Mouse (Mus musculus): Measurements from ENCODE around the gene Ncam1.

DNA sequence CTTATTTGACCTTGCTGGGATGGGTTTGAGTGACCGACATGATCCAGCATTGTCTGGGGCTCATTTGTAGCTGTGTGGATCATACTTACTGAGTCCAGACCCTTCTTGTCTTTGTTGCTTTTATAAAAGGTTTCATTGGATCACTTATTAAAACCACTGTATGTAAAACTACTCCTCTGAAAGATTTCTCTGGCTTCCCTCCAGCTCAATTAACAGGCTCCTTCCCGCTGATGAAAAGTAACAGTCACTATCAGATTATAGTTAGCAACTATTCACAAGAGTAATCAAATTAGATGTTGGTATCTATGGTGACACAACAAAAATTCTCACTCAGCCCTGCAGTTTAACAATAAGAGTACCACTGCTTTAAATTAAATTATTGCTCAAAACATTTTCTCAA, 107.4 kb downstream of the Ncam1 start:
- no peak for TF ChIP-seq CTCF (IDR thresholded peaks at IDR 0.05; ENCODE audit: insufficient read depth, low read depth, low read length)
- no peak for TF ChIP-seq POLR2A (IDR thresholded peaks at IDR 0.05; ENCODE audit: insufficient read depth, low read depth, low read length)

Measured in olfactory bulb, adult 2 months (tissue).